Mouse (Mus musculus): ENCODE measurements around the gene 1810013L24Rik. TPM values are rescaled to one million over a fixed set of nuclear protein-coding genes. Genes with fewer than 3 reads are reported as not detected.

Gene 1810013L24Rik
- polyA plus RNA-seq, 1 experiment from 2014 or later, result 32.3 TPM

Other genes with a start within 250 kb of the 1810013L24Rik start
- 51.1 and 52.9 TPM in 2 replicates for gene Pmm2, start 192.4 kb upstream of the 1810013L24Rik start, polyA plus RNA-seq (2016; fragmentation: Nextera tagmentation; extraction: Ambion mirVana)
- 23.9 and 24.2 TPM in 2 replicates for gene Tmem186, start 192.4 kb upstream of the 1810013L24Rik start, polyA plus RNA-seq (2016; fragmentation: Nextera tagmentation; extraction: Ambion mirVana)
- gene Carhsp1, start 157.9 kb upstream of the 1810013L24Rik start, polyA plus RNA-seq (2016; fragmentation: Nextera tagmentation; extraction: Ambion mirVana), result 117 and 120 TPM in 2 replicates
- gene Gm5767, start 149.3 kb upstream of the 1810013L24Rik start, polyA plus RNA-seq (2016; fragmentation: Nextera tagmentation; extraction: Ambion mirVana), result not detected in 2 replicates
- gene Usp7, start 37.8 kb upstream of the 1810013L24Rik start, polyA plus RNA-seq (2016; fragmentation: Nextera tagmentation; extraction: Ambion mirVana), result 29.5 and 35.1 TPM in 2 replicates